ENCODE assay signal across 17 mouse cellular contexts in genomic region chr12:71775126-71775525, GRCm38 (mm10).
"Had no signal": no experiment of that assay in that cellular context is flagged by ENCODE, and none has a peak within 500 bp of the region (broad histone marks: within the 10 kb centered on the region; RNA-seq: fewer than 3 reads in every experiment).

No protein-coding gene starts in this region.

- H3K9ac ChIP-seq: neural tube, embryonic 12.5 days; neural tube, embryonic 13.5 days; neural tube, embryonic 15.5 days; stomach, embryonic 15.5 days had no signal

- H3K27me3 ChIP-seq: neural tube, embryonic 12.5 days; neural tube, embryonic 13.5 days; neural tube, embryonic 15.5 days; stomach, embryonic 15.5 days had no signal

- DNase-seq: retina, postnatal 1 day; right cerebral cortex, adult 18-20 months; right cerebral cortex, postnatal 14 days; right cerebral cortex, postnatal 25 days; right cerebral cortex, postnatal 4 days; spleen, adult 18-20 months; thymus, adult 18-20 months; thymus, adult 2 months; thymus, postnatal 14 days; thymus, postnatal 25 days; thymus, postnatal 36 days; thymus, postnatal 4 days had no signal

- H3K4me1 ChIP-seq: neural tube, embryonic 12.5 days had no signal

- H3K27ac ChIP-seq: neural tube, embryonic 12.5 days; neural tube, embryonic 13.5 days; neural tube, embryonic 15.5 days; stomach, embryonic 15.5 days; stomach, postnatal 0 days had no signal

- H3K36me3 ChIP-seq: neural tube, embryonic 12.5 days; neural tube, embryonic 13.5 days; neural tube, embryonic 15.5 days; stomach, embryonic 15.5 days had no signal

- H3K4me3 ChIP-seq: neural tube, embryonic 12.5 days; neural tube, embryonic 13.5 days; neural tube, embryonic 15.5 days; stomach, embryonic 15.5 days had no signal

- H3K4me2 ChIP-seq: neural tube, embryonic 12.5 days; neural tube, embryonic 13.5 days; neural tube, embryonic 15.5 days; stomach, embryonic 15.5 days had no signal

- H3K9me3 ChIP-seq: neural tube, embryonic 12.5 days; neural tube, embryonic 13.5 days; neural tube, embryonic 15.5 days; stomach, embryonic 15.5 days had no signal
